Comparison of ENCODE assay signal across 8 mouse cellular contexts in the genomic region with DNA sequence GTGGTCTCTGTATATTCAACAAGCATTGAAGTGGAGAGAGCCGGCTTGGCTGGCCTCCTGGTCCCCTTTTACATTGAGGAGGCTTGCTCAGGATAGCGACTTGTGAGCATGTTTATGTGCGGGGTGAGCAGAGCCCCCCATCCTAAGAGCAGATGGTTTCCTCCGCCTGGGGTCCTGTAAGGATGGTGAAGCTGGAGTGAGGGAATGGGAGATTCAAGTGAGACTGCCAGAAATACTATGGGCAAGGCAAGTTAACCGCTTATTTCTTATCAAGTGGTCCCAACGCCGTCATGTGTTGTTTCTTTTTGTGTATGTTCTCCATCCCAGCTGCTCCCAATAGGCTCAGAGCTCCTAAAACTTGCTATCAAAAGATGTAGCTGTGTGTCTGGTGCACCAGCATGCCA.
A peak's percentile ranks its signal among the peaks of the same experiment; 100 is the strongest.
DNase-seq lines count a peak whose midpoint lies in the region; ATAC-seq and TF ChIP-seq lines count a peak whose summit lies in the region.

No protein-coding gene starts in this region.

- WGBS in heart, embryonic 15.5 days: 10% methylated on average over 7 of the region's 7 CpGs
- 12% methylated on average over 7 of the region's 7 CpGs for WGBS in liver, embryonic 14.5 days (ENCODE audit: insufficient replicate concordance)

- DNase-seq in layer of hippocampus, adult 9-10 months (ENCODE audit: low spot score): peak; percentile 6
- no peak for DNase-seq in layer of hippocampus, adult 18-20 months (ENCODE audit: low spot score in 2 of 2)
- peak; percentile 38 for DNase-seq in c-Kit-positive CD71-positive TER-119-negative erythroid progenitor cells, embryonic 14.5 days (ENCODE audit: low read depth)
- no peak for DNase-seq in liver, embryonic 14.5 days (ENCODE audit: low read depth in 3 of 3, low spot score in 3 of 3)
- DNase-seq in ovary, postnatal 10 days (ENCODE audit: low spot score): no peak
- DNase-seq in left cerebral cortex, postnatal 25 days (ENCODE audit: low spot score in 2 of 2): no peak
- no peak for DNase-seq in urinary bladder, postnatal 36 days (ENCODE audit: low spot score in 2 of 2)

- intact Hi-C loops in left cerebral cortex, postnatal 25 days (cut with DNase I): loop anchor here (5.0 kb wide), 1 partner anchor 76 kb away; no protein-coding TSS in a partner anchor

- TF ChIP-seq CTCF in liver, embryonic 14.5 days (IDR thresholded peaks at IDR 0.05; ENCODE audit: low read depth): no peak

- TF ChIP-seq EP300 in liver, embryonic 14.5 days (IDR thresholded peaks at IDR 0.05; ENCODE audit: low read depth): 0 out of 2 replicates have a peak, but pooled peaks have one; percentile 7

- H3K4me1 ChIP-seq in heart, embryonic 15.5 days (replicated peaks): peaks cover 46% of the 10 kb centered on the region
- H3K4me1 ChIP-seq in liver, embryonic 14.5 days (replicated peaks; ENCODE audit: control insufficient read depth in 2 of 2, insufficient read depth in 2 of 2, low read length in 1 of 2): peaks cover 15 to 25% of the 10 kb centered on the region in 2 experiments

- H3K4me2 ChIP-seq in heart, embryonic 15.5 days: peak overlapping the region; percentile 83
- peak overlapping the region; percentile 89 for H3K4me2 ChIP-seq in liver, embryonic 14.5 days (ENCODE audit: low read depth)

- ATAC-seq in heart, embryonic 15.5 days (replicated peaks; ENCODE audit: insufficient number of reproducible peaks, insufficient read depth, low FRiP score, low read depth): no peak
- no peak for ATAC-seq in liver, embryonic 14.5 days (ENCODE audit: insufficient read depth)

- 0 out of 2 replicates have a peak overlapping the region, but pooled peaks have one; percentile 53 for H3K9ac ChIP-seq in heart, embryonic 15.5 days
- H3K9ac ChIP-seq in liver, embryonic 14.5 days (replicated peaks): peak overlapping the region; percentile 57

- H3K9me3 ChIP-seq in heart, embryonic 15.5 days (replicated peaks): no peaks in the 10 kb centered on the region
- no peaks in the 10 kb centered on the region for H3K9me3 ChIP-seq in liver, embryonic 14.5 days (ENCODE audit: control insufficient read depth, low read length)

- peak overlapping the region; percentile 63 for H3K4me3 ChIP-seq in heart, embryonic 15.5 days
- H3K4me3 ChIP-seq in liver, embryonic 14.5 days (ENCODE audit: insufficient read depth in 1 of 2, low read depth in 2 of 2, low read length in 2 of 2): peak overlapping the region; percentile 72 to 95

- no peaks in the 10 kb centered on the region for H3K36me3 ChIP-seq in heart, embryonic 15.5 days
- H3K36me3 ChIP-seq in liver, embryonic 14.5 days (replicated peaks; ENCODE audit: control insufficient read depth, insufficient read depth, low read depth): no peaks in the 10 kb centered on the region

- H3K27me3 ChIP-seq in heart, embryonic 15.5 days: no peaks in the 10 kb centered on the region
- H3K27me3 ChIP-seq in liver, embryonic 14.5 days (ENCODE audit: control insufficient read depth, insufficient read depth, low read length): no peaks in the 10 kb centered on the region; the same call in none of the 2 replicates

- peak overlapping the region; percentile 64 for H3K27ac ChIP-seq in heart, embryonic 15.5 days
- H3K27ac ChIP-seq in liver, embryonic 14.5 days: peak overlapping the region; percentile 92

Comparison
In these comparisons a context has a peak if more than half of its experiments do, and no peak if none do; other contexts are left out.
1. DNase-seq: peak in layer of hippocampus, adult 9-10 months (single experiment) and c-Kit-positive CD71-positive TER-119-negative erythroid progenitor cells, embryonic 14.5 days (single experiment); none in layer of hippocampus, adult 18-20 months (0 of 2), liver, embryonic 14.5 days (0 of 3), ovary, postnatal 10 days (single experiment), left cerebral cortex, postnatal 25 days (0 of 2) and urinary bladder, postnatal 36 days (0 of 2).